Mouse (Mus musculus) lung, embryonic 16.5 days (tissue): ENCODE results near the gene Slc6a20a. TPM values are rescaled to one million over a fixed set of nuclear protein-coding genes. Genes with fewer than 3 reads are reported as not detected.

ENCODE experiments used
- ATAC-seq: fragments of 200-750 bp; cut with Nextera tagmentation; 2 replicates; pipeline ENCODE4 v1.8.0; 2017; ENCODE audit warnings: low read depth, mild to moderate bottlenecking, moderate library complexity
- H3K27ac ChIP-seq: fragments of 300-500 bp; sonication (generic); 2 replicates; pipeline ENCODE4 v1.5.1; 2014; ENCODE audit warnings: mild to moderate bottlenecking, control low read depth, low read length
- H3K27me3 ChIP-seq: fragments of 300-500 bp; sonication (generic); 2 replicates; pipeline ENCODE4 v1.6.1; 2014; ENCODE audit warnings: low read depth, low read length, mixed read lengths; ENCODE audit not compliant: control insufficient read depth, insufficient read depth
- H3K36me3 ChIP-seq: fragments of 300-500 bp; sonication (generic); 2 replicates; pipeline ENCODE4 v1.6.1; 2014; ENCODE audit warnings: low read length; ENCODE audit not compliant: control insufficient read depth, insufficient read depth
- H3K4me1 ChIP-seq: fragments of 300-500 bp; sonication (generic); replicated peaks from 2 replicates; pipeline ENCODE4 v1.6.1; 2014; ENCODE audit warnings: low read length, mixed read lengths; ENCODE audit not compliant: control insufficient read depth, insufficient read depth
- H3K4me2 ChIP-seq: fragments of 300-500 bp; sonication (generic); 2 replicates; pipeline ENCODE4 v1.6.1; 2014; ENCODE audit warnings: low read depth, low read length, control low read depth
- H3K4me3 ChIP-seq: fragments of 300-500 bp; sonication (generic); 2 replicates; pipeline ENCODE4 v1.5.1; 2014; ENCODE audit warnings: mild to moderate bottlenecking, low read length, control low read depth
- H3K9ac ChIP-seq: fragments of 300-500 bp; sonication (generic); 2 replicates; pipeline ENCODE4 v1.6.1; 2014; ENCODE audit warnings: low read length, control low read depth
- H3K9me3 ChIP-seq: fragments of 300-500 bp; sonication (generic); 2 replicates; pipeline ENCODE4 v1.6.1; 2016; ENCODE audit warnings: low read length; ENCODE audit not compliant: control insufficient read depth
- WGBS: fragments of 180-500 bp; shearing (Covaris S2); extraction: QIAGEN DNeasy Blood & Tissue Kit; methylation state at CpG from one replicate; pipeline ENCODE4 v1.1.7; 2014; 5-methylcytosine and 5-hydroxymethylcytosine counted together
- polyA plus RNA-seq: library from polyadenylated mRNA; unstranded; fragments of >200 nt; fragmentation: Nextera tagmentation; extraction: Ambion mirVana; gene quantifications from 2 replicates; pipeline ENCODE4 v1.2.1, GENCODE M21; 2015

Gene Slc6a20a
- polyA plus RNA-seq = 0.18 and 0.48 TPM in 2 replicates

- ATAC-seq = peak; percentile 60
- WGBS = 1% methylated on average over 71 of the region's 73 CpGs
- H3K9me3 ChIP-seq = no peaks in the 10 kb centered on the region
- peak within 1 kb of the TSS; percentile 47 for H3K4me3 ChIP-seq
- peak within 1 kb of the TSS; percentile 45; the same call in 1 of the 2 replicates for H3K9ac ChIP-seq
- H3K27ac ChIP-seq = no peak within 1 kb of the TSS
- peak within 1 kb of the TSS; percentile 67 for H3K4me2 ChIP-seq
- H3K4me1 ChIP-seq = peaks cover 5% of the 10 kb centered on the region; the same call in 1 of the 2 replicates
- H3K27me3 ChIP-seq = peaks cover 36% of the 10 kb centered on the region
- no peaks in the 10 kb centered on the region for H3K36me3 ChIP-seq
Measured at GRCm38 (mm10) chr9:123678327-123679105, at the start of gene Slc6a20a, which contains the start of gene Ccr9. Gene Slc6a20a (minus strand): TSS chr9:123678885. Gene Ccr9 (plus strand): TSS chr9:123678439.

- 66% methylated on average over 2 of the region's 2 CpGs for WGBS
- no peak for ATAC-seq
- H3K9me3 ChIP-seq = no peaks in the 10 kb centered on the region
Measured at GRCm38 (mm10) chr9:123722737-123723493, 44.2 kb upstream of the Slc6a20a start.

DNA sequence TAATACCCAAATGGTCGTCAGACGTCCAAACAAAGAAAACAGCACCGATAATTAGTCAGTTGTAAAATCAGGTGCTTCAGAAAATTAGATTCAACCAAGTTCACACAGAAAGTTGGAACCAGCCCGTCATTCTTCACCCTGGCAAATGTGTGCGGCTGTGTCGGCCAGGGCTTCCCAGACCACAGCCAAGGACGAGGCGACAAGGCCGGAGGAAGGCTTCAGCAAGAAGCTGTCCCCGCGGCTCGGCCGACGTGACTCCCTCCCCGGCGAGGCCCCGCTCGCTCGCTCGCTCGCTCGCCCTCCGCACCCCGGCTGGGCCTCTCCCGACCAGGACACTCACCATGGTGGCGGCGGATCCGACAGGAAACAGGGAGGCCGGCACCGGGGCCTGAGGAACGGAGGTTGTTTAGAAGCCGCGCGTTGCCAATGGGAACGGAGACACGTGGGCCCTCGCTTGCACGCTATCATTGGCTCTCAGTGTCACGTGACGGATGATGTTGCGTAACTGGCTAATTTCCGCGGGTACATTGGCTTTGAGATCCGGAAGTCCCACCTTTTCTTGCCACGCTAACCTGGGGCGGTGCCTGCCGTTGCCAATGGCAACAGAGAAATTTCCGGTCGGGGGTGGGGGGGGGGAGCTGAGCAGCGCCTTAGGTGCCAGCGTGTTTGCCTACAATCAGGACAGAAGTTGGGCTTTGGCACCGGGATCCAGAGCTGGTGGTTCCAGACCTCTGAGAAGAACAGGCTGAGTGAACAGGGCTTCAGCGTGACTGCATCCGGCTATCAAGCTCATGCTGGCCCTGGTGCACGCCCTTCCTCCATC lies 38.7 kb upstream of the Slc6a20a start, which contains the start of gene Lztfl1:
Gene Lztfl1, minus strand, starts transcription at position 512 of the 823 bp plus-strand sequence.
- Histone ChIP-seq H3K4me2 (peak within 1 kb of the TSS; percentile 82), H3K9me3 (no peaks in the 10 kb centered on the region), H3K4me1 (no peaks in the 10 kb centered on the region; the same call in none of the 2 replicates), H3K27me3 (no peaks in the 10 kb centered on the region), H3K4me3 (peak within 1 kb of the TSS; percentile 97), H3K9ac (peak within 1 kb of the TSS; percentile 88), H3K27ac (peak within 1 kb of the TSS; percentile 73), H3K36me3 (no peaks in the 10 kb centered on the region)
- ATAC-seq = peak; percentile 100
- under 1% methylated on average over 55 of the region's 55 CpGs for WGBS

More at GRCm38 (mm10) chr9:123722737-123723493, 44.2 kb upstream of the Slc6a20a start:
- no peak overlapping the region for H3K27ac ChIP-seq
- H3K4me2 ChIP-seq = no peak overlapping the region
- H3K36me3 ChIP-seq = no peaks in the 10 kb centered on the region
- no peak overlapping the region for H3K9ac ChIP-seq
- no peaks in the 10 kb centered on the region for H3K27me3 ChIP-seq
- H3K4me3 ChIP-seq = no peak overlapping the region
- no peaks in the 10 kb centered on the region for H3K4me1 ChIP-seq

DNA sequence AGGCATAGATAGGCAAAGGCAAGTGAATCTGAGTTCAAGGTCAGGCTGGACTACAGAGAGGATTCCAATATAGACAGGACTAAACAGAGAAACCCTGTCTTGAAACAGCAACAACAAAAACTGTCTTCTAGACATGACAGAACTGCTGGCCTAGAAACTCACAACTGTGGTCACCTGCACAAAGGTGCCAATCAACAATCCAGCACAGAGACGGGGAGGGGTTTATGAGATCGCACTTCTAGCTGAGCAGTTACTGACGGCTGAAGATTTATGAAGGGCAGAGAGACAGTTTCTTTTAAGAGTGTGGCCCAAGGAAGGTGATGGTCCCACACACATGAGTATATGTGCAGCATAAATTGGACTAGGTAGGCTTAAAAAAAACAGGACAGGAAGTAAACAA lies 37.6 kb upstream of the Slc6a20a start:
- Histone ChIP-seq H3K9me3 (no peaks in the 10 kb centered on the region), H3K9ac (no peak overlapping the region), H3K27ac (no peak overlapping the region), H3K36me3 (peaks cover 2% of the 10 kb centered on the region; the same call in 1 of the 2 replicates), H3K4me3 (no peak overlapping the region), H3K4me1 (no peaks in the 10 kb centered on the region; the same call in none of the 2 replicates), H3K27me3 (no peaks in the 10 kb centered on the region), H3K4me2 (no peak overlapping the region)
- 39% methylated on average over 3 of the region's 3 CpGs for WGBS
- no peak for ATAC-seq

GRCm38 (mm10) chr9:123713111-123713510 lies 34.4 kb upstream of the Slc6a20a start:
- Histone ChIP-seq H3K9me3 (no peaks in the 10 kb centered on the region), H3K27ac (no peak overlapping the region), H3K4me2 (no peak overlapping the region), H3K4me3 (no peak overlapping the region), H3K27me3 (no peaks in the 10 kb centered on the region), H3K4me1 (no peaks in the 10 kb centered on the region; the same call in none of the 2 replicates), H3K9ac (no peak overlapping the region), H3K36me3 (peaks cover 4% of the 10 kb centered on the region; the same call in 1 of the 2 replicates)
- 77% methylated on average over 2 of the region's 2 CpGs for WGBS
- ATAC-seq = no peak

DNA sequence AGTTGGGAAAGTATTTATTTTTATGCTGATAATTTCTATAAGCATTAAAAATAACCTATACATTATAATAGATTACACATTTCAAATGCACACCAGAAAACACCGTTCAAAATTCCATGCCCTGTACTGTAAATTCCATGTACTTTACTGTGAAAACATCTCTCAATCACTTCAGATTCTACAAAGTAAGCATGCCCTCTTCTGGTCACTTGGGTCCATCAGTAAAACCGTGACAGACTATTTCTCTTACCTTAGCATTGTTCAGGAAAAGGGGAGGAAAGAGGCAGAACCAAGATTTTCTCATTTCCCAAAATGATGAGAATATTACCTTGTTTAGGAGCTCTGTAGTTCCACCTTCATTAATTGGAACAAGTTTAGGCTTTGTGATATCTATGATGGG lies 30.5 kb upstream of the Slc6a20a start:
- Histone ChIP-seq H3K4me3 (no peak overlapping the region), H3K27ac (no peak overlapping the region), H3K9ac (no peak overlapping the region), H3K36me3 (peaks cover 6% of the 10 kb centered on the region), H3K27me3 (no peaks in the 10 kb centered on the region), H3K4me2 (no peak overlapping the region), H3K9me3 (no peaks in the 10 kb centered on the region), H3K4me1 (no peaks in the 10 kb centered on the region)
- ATAC-seq = no peak
- WGBS = 34% methylated on average over 2 of the region's 2 CpGs

DNA sequence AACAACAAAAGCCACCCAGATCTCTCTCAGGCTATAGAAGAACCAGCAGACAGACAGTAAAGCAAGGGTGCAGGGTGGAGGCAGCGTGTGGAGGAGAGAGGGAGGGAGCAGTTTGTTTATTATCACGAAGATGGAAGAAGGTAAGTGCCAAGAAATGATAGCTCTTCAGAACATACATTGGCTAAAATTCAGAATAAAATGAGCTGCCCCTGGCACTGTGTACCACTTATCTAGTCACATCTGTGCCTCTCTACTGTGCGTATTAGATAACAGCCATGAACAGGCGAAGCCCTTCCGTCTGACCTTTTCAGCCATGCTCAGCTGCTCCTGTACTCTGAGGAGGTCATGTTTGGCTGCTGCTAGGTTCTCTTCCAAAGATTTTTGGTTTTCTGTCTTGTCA lies 23.1 kb upstream of the Slc6a20a start:
- Histone ChIP-seq H3K4me3 (no peak overlapping the region), H3K9ac (no peak overlapping the region), H3K4me1 (no peaks in the 10 kb centered on the region), H3K27me3 (no peaks in the 10 kb centered on the region), H3K4me2 (no peak overlapping the region), H3K9me3 (no peaks in the 10 kb centered on the region), H3K36me3 (peaks cover 11% of the 10 kb centered on the region), H3K27ac (no peak overlapping the region)
- WGBS = 80% methylated on average over 5 of the region's 5 CpGs
- ATAC-seq = no peak

DNA sequence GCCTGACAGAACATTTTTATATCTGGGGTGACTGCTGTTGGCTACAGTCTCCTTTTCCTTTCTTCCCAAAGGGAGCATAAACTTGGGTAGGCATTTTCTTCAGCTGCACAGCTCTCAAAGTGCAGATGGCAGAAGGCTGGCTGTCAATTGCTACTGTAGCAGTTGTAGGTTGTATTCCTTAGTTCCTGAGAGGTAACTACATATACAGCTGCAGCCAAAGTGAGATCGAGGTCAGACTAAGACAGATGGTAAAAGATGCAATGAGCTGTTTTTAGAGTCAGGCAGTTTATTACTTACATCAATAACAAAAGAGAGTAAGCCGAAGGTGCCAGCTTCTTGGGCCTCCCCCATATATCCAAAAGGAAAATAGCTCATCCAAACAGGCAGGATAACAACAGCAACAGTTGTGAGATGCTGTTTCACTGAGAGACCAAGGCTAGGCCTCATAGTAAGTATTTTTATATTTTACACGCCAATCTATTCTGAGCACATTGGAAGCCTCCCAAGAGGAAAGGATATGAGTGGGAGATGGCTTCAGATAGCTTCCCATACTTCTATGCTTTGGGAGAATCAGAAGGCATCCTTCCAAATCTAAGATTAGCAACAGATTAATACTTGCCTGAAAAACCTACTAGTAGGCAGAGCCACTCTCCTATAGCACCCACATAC lies 17.1 kb upstream of the Slc6a20a start:
- WGBS = 83% methylated on average over 3 of the region's 3 CpGs
- Histone ChIP-seq H3K4me2 (no peak overlapping the region), H3K4me3 (no peak overlapping the region), H3K27me3 (no peaks in the 10 kb centered on the region), H3K9me3 (no peaks in the 10 kb centered on the region), H3K9ac (no peak overlapping the region), H3K27ac (no peak overlapping the region), H3K36me3 (no peaks in the 10 kb centered on the region), H3K4me1 (no peaks in the 10 kb centered on the region)
- ATAC-seq = no peak
